Mouse (Mus musculus): ENCODE results near the gene Ror1.

GRCm38 (mm10) chr4:100181676-100182075 is 86.1 kb downstream of the Ror1 start:
- TF ChIP-seq CTCF (IDR thresholded peaks at IDR 0.05; ENCODE audit: low read depth, low read length) (no peak), POLR2AphosphoS5 (IDR thresholded peaks at IDR 0.05; ENCODE audit: insufficient replicate concordance, low read depth, low read length) (no peak), GATA1 (IDR thresholded peaks at IDR 0.05; ENCODE audit: borderline replicate concordance, low read length) (no peak)
